Mouse (Mus musculus): Measurements from ENCODE around the gene Zfp362. TPM values are rescaled to one million over a fixed set of nuclear protein-coding genes. Genes with fewer than 3 reads are reported as not detected.

The Zfp362 gene
- polyA plus RNA-seq, 1 experiment from 2014 or later: 20.3 TPM

- no peak overlapping the region for H3K4me3 ChIP-seq (ENCODE audit: low read length)
- no peaks in the 10 kb centered on the region for H3K27me3 ChIP-seq (replicated peaks; ENCODE audit: control insufficient read depth, insufficient read depth, low read length)
- H3K4me2 ChIP-seq (ENCODE audit: low read depth, low read length): no peak overlapping the region
- H3K9me3 ChIP-seq (ENCODE audit: control insufficient read depth, low read length): no peaks in the 10 kb centered on the region
- H3K4me1 ChIP-seq (ENCODE audit: control insufficient read depth, insufficient read depth, low read length): peaks cover 5% of the 10 kb centered on the region; the same call in 1 of the 2 replicates
- H3K9ac ChIP-seq (ENCODE audit: low read depth, low read length): no peak overlapping the region
- peaks cover 15% of the 10 kb centered on the region for H3K36me3 ChIP-seq (ENCODE audit: control insufficient read depth, insufficient read depth, low read length)
- 87% methylated on average over 24 of the region's 24 CpGs for WGBS
- H3K27ac ChIP-seq (ENCODE audit: low read length): no peak overlapping the region
- no peak for ATAC-seq
These were observed 18.6 kb downstream of the Zfp362 start for GRCm38 (mm10) chr4:128787023-128787939.

DNA sequence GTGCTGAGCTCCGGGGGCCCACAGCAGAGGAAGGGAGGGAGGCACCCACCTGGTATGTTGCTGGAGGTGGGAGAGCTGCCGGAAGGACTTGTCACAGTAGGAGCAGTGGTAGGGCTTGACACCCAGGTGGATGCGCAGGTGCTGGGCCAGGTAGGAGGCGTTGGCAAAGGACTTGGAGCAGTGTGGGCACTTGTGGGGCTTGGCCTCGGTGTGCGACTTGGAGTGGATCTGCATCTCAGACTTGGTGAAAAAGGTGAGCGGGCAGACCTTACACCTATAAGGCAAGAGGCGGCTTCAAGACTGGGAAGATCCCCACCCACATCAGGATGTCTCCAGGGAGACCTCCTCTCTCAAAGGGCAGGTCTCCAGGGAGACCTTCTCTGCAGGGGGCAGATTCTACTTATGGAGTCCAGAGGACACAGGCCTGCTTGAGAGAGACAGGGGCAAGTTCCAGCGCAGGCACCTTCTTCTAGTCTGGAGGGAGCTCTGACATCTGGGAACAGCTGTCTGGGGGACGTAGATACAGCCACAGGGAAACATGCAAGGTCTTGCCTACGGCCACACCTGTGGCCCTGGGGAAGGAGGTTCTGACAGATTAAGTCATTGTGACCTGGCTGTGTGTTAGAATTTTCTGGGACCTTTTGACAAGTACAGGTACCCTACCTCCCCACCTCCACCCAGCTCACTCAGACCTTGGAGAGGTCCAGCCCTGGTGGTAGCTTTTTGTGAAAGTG is 19.8 kb downstream of the Zfp362 start:
- no peak overlapping the region for H3K9ac ChIP-seq (ENCODE audit: low read depth, low read length)
- no peak overlapping the region for H3K27ac ChIP-seq (ENCODE audit: low read length)
- H3K27me3 ChIP-seq (replicated peaks; ENCODE audit: control insufficient read depth, insufficient read depth, low read length): no peaks in the 10 kb centered on the region
- WGBS: 94% methylated on average over 11 of the region's 11 CpGs
- H3K4me3 ChIP-seq (ENCODE audit: low read length): no peak overlapping the region
- peaks cover 5% of the 10 kb centered on the region; the same call in 1 of the 2 replicates for H3K4me1 ChIP-seq (ENCODE audit: control insufficient read depth, insufficient read depth, low read length)
- no peak overlapping the region for H3K4me2 ChIP-seq (ENCODE audit: low read depth, low read length)
- no peak for ATAC-seq
- peaks cover 15% of the 10 kb centered on the region for H3K36me3 ChIP-seq (ENCODE audit: control insufficient read depth, insufficient read depth, low read length)
- H3K9me3 ChIP-seq (ENCODE audit: control insufficient read depth, low read length): no peaks in the 10 kb centered on the region

DNA sequence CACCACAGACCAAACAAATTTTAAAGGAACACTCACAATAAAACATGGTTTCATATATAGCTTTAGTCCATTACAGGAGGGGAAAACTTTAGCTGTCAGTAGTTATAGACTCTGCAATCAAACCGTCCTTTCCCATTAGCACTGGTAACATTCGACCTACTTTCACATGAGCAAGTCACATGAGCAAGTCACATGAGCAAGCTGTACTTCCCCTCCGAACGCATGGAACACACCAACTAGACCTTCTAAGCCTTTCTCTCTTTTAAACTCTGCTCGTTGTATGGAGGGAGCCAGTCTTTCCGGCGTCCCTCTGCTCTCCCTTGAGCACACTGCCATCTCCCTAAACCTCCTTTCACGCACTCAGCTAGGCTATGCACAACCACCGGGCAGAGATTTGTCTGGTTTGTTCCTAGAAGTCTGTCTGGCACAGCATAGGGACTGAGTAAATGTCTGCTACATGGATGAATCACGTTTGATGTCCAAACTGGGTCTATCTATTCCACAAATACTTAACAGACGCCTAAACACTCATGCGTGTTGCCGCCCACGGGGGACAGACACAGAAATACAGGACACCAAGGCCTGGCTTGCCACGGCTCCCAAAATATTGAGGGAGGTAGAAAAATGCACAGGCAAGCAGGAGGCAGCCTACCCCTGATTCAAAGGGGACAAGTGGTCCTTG is 20.8 kb downstream of the Zfp362 start:
- 90% methylated on average over 15 of the region's 15 CpGs for WGBS
- no peaks in the 10 kb centered on the region for H3K27me3 ChIP-seq (replicated peaks; ENCODE audit: control insufficient read depth, insufficient read depth, low read length)
- ATAC-seq: no peak
- no peaks in the 10 kb centered on the region for H3K4me1 ChIP-seq (ENCODE audit: control insufficient read depth, insufficient read depth, low read length)
- H3K4me2 ChIP-seq (ENCODE audit: low read depth, low read length): no peak overlapping the region
- H3K4me3 ChIP-seq (ENCODE audit: low read length): no peak overlapping the region
- H3K27ac ChIP-seq (ENCODE audit: low read length): no peak overlapping the region
- H3K9me3 ChIP-seq (ENCODE audit: control insufficient read depth, low read length): no peaks in the 10 kb centered on the region
- H3K36me3 ChIP-seq (ENCODE audit: control insufficient read depth, insufficient read depth, low read length): peaks cover 15% of the 10 kb centered on the region
- H3K9ac ChIP-seq (ENCODE audit: low read depth, low read length): no peak overlapping the region

GRCm38 (mm10) chr4:128782645-128783044 is 23.2 kb downstream of the Zfp362 start:
- H3K4me3 ChIP-seq (ENCODE audit: low read length): no peak overlapping the region
- WGBS: 54% methylated on average over 4 of the region's 4 CpGs
- peaks cover 21% of the 10 kb centered on the region for H3K36me3 ChIP-seq (ENCODE audit: control insufficient read depth, insufficient read depth, low read length)
- no peak overlapping the region for H3K4me2 ChIP-seq (ENCODE audit: low read depth, low read length)
- no peaks in the 10 kb centered on the region for H3K4me1 ChIP-seq (ENCODE audit: control insufficient read depth, insufficient read depth, low read length)
- H3K9me3 ChIP-seq (ENCODE audit: control insufficient read depth, low read length): no peaks in the 10 kb centered on the region
- H3K27me3 ChIP-seq (replicated peaks; ENCODE audit: control insufficient read depth, insufficient read depth, low read length): no peaks in the 10 kb centered on the region
- ATAC-seq: no peak
- H3K27ac ChIP-seq (ENCODE audit: low read length): no peak overlapping the region
- no peak overlapping the region for H3K9ac ChIP-seq (ENCODE audit: low read depth, low read length)

DNA sequence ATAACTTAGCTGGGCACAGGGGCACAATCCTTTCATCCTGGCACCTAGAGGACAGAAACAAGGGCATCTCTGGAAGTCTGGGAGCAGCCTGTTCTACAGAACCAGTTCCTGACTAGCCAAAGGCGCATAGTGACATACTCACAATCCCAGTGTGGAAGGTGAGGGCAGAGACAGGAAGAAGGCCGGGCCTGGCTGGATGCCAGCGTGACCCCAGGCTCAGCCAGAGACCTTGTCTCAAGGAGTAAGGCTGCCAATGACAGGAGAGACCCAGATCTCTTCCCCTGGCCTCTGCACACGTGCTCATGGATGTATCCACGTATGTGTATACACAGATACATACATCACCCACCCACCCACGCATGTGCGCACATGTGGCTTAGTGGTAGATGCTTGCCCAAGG is 23.8 kb downstream of the Zfp362 start:
- Histone ChIP-seq H3K4me3 (ENCODE audit: low read length) (no peak overlapping the region), H3K36me3 (ENCODE audit: control insufficient read depth, insufficient read depth, low read length) (peaks cover 27% of the 10 kb centered on the region), H3K27ac (ENCODE audit: low read length) (no peak overlapping the region), H3K27me3 (replicated peaks; ENCODE audit: control insufficient read depth, insufficient read depth, low read length) (no peaks in the 10 kb centered on the region), H3K4me1 (ENCODE audit: control insufficient read depth, insufficient read depth, low read length) (no peaks in the 10 kb centered on the region), H3K9ac (ENCODE audit: low read depth, low read length) (no peak overlapping the region), H3K4me2 (ENCODE audit: low read depth, low read length) (no peak overlapping the region), H3K9me3 (ENCODE audit: control insufficient read depth, low read length) (no peaks in the 10 kb centered on the region)
- WGBS: 82% methylated on average over 7 of the region's 7 CpGs
- no peak for ATAC-seq

- 83% methylated on average over 11 of the region's 11 CpGs for WGBS
These were observed 28.3 kb downstream of the Zfp362 start for GRCm38 (mm10) chr4:128777593-128777992.

DNA sequence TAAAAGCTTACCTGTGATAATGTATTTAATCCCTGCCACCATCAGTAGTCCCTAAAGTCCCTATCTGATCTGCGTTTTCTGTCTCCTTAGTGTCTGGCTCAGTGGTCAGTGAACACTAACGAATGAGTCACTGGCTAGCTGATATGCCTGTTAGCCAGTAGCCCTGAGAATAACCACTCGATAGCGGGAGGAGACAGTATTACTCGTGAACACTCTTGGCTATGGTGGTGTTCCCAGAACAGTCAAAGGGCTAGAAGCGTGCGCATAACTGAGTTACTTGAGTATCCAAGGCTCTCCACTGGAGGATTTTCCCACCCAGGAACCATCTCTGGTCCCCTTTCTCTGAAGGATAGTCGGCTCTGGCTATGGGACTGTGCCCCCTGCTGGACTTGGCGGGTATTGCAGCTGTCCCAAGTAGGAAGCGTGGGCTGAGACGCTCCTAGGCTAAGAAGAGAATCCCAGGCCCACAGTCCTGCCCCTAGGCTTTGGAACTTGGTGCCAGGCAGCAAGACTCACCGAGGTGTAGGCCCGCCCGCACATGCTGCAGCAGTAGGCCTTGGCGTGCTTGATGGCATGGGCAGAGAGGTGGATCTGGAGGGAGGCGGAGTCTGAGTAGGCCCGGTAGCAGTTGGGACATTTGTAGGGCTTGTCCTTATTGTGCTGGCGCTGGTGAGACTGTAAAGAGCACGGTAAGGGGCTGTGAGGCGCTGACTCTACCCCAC is 29.1 kb downstream of the Zfp362 start:
- ATAC-seq: peak; percentile 32
- Histone ChIP-seq H3K27ac (ENCODE audit: low read length) (no peak overlapping the region), H3K27me3 (replicated peaks; ENCODE audit: control insufficient read depth, insufficient read depth, low read length) (no peaks in the 10 kb centered on the region), H3K4me3 (ENCODE audit: low read length) (no peak overlapping the region), H3K36me3 (ENCODE audit: control insufficient read depth, insufficient read depth, low read length) (peaks cover 43% of the 10 kb centered on the region), H3K4me1 (ENCODE audit: control insufficient read depth, insufficient read depth, low read length) (no peaks in the 10 kb centered on the region), H3K9me3 (ENCODE audit: control insufficient read depth, low read length) (no peaks in the 10 kb centered on the region), H3K4me2 (ENCODE audit: low read depth, low read length) (no peak overlapping the region), H3K9ac (ENCODE audit: low read depth, low read length) (no peak overlapping the region)
- WGBS: 47% methylated on average over 20 of the region's 20 CpGs

More at GRCm38 (mm10) chr4:128777593-128777992, 28.3 kb downstream of the Zfp362 start:
- Histone ChIP-seq H3K9ac (ENCODE audit: low read depth, low read length) (no peak overlapping the region), H3K27ac (ENCODE audit: low read length) (no peak overlapping the region), H3K4me1 (ENCODE audit: control insufficient read depth, insufficient read depth, low read length) (no peaks in the 10 kb centered on the region), H3K9me3 (ENCODE audit: control insufficient read depth, low read length) (no peaks in the 10 kb centered on the region), H3K27me3 (replicated peaks; ENCODE audit: control insufficient read depth, insufficient read depth, low read length) (no peaks in the 10 kb centered on the region), H3K36me3 (ENCODE audit: control insufficient read depth, insufficient read depth, low read length) (peaks cover 39% of the 10 kb centered on the region), H3K4me2 (ENCODE audit: low read depth, low read length) (no peak overlapping the region), H3K4me3 (ENCODE audit: low read length) (no peak overlapping the region)
- no peak for ATAC-seq

DNA sequence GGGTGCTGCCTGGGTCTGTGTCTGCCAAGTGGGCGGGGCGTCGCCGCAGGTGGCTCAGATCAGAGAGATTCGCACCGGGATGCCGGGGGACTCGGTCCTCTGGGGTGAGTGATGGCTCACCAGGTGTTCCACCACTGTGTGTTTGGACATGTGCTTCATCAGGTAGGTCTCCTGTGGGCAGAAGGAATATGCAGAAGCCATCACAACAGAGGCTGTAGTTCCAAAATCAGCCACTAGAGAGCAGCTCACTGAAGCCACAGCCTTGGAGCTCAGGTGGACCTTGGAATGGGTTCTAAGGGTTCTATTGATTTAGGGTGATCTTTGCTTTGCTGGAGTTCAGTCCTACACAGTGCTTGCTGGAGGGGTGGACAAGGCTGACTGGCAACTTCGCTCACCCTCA is 31.4 kb downstream of the Zfp362 start:
- H3K9me3 ChIP-seq (ENCODE audit: control insufficient read depth, low read length): no peaks in the 10 kb centered on the region
- no peaks in the 10 kb centered on the region for H3K4me1 ChIP-seq (ENCODE audit: control insufficient read depth, insufficient read depth, low read length)
- WGBS: 87% methylated on average over 9 of the region's 9 CpGs
- no peak overlapping the region for H3K4me3 ChIP-seq (ENCODE audit: low read length)
- ATAC-seq: no peak; the same call in 1 of the 2 replicates
- H3K9ac ChIP-seq (ENCODE audit: low read depth, low read length): no peak overlapping the region
- no peak overlapping the region for H3K27ac ChIP-seq (ENCODE audit: low read length)
- H3K4me2 ChIP-seq (ENCODE audit: low read depth, low read length): no peak overlapping the region
- peaks cover 43% of the 10 kb centered on the region for H3K36me3 ChIP-seq (ENCODE audit: control insufficient read depth, insufficient read depth, low read length)
- H3K27me3 ChIP-seq (replicated peaks; ENCODE audit: control insufficient read depth, insufficient read depth, low read length): no peaks in the 10 kb centered on the region

Data from intestine, embryonic 16.5 days (tissue).